Mouse (Mus musculus): ENCODE data around the gene P2ry2.

DNA sequence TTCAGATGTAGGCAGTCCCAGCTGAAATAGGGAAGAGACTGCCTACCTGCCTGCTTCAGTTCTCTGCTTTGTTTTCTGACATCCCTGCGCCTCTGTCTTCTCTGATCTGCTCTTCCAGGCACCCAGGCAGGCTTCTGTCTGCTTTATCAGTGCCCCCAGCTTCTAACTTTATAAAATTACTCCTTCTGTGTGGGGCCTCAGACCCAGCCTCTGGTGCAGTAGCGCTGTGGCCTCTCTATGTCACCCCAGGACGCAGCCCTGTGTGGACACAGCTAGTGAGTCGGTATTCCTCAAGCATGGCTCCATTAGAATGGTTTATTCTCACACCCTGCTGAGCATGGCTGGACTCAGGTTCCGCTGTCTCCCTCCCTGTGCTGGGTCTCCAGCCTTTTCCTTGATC lies 62.6 kb downstream of the P2ry2 start:
- TF ChIP-seq HCFC1 (IDR thresholded peaks at IDR 0.05; ENCODE audit: borderline replicate concordance, insufficient read depth, low read length) (no peak), ZC3H11A (IDR thresholded peaks at IDR 0.05; ENCODE audit: borderline replicate concordance, low read depth, low read length) (no peak)

Measured in ES-E14 (cell line).